Mouse (Mus musculus): ENCODE data around the gene Med21. TPM values are rescaled to one million over a fixed set of nuclear protein-coding genes. Genes with fewer than 3 reads are reported as not detected.

Gene Med21
- polyA plus RNA-seq, 1 experiment from 2014 or later, result 146 TPM

DNA sequence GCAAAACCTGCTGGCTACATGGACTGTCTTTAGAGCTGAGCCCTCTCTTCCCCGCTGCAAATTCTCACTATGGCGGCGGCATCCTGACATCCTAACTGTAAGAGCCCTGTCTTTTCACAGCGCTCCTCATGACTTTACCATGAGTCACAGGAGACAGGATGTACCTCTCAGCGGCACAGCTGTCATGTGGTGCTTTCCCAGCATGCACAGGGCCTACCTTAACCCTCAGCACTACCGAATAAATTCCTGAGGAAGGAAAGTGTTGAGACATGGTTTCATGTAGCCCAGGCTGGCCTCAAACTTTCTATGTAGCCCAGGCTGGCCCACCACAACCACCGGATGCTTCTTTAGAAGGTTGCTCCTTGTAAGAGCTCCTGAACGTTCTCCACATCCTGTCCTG is 26.5 kb upstream of the Med21 start:
- Histone ChIP-seq H3K4me1 (ENCODE audit: control insufficient read depth, insufficient read depth, low read length) (no peaks in the 10 kb centered on the region), H3K4me2 (replicated peaks; ENCODE audit: low read depth, low read length) (no peak overlapping the region), H3K9ac (replicated peaks; ENCODE audit: low read depth, low read length) (no peak overlapping the region), H3K27ac (ENCODE audit: low read length) (no peak overlapping the region), H3K4me3 (ENCODE audit: low read depth, low read length) (no peak overlapping the region), H3K27me3 (ENCODE audit: control insufficient read depth, insufficient read depth, low read length) (no peaks in the 10 kb centered on the region), H3K36me3 (ENCODE audit: control insufficient read depth, insufficient read depth, low read length) (peaks cover 28% of the 10 kb centered on the region), H3K9me3 (ENCODE audit: control insufficient read depth, low read depth, low read length) (no peaks in the 10 kb centered on the region)
- 95% methylated on average over 8 of the region's 8 CpGs for WGBS
- no peak for ATAC-seq (ENCODE audit: insufficient number of reproducible peaks, insufficient read depth, low FRiP score, low read depth)

- Histone ChIP-seq H3K27me3 (ENCODE audit: control insufficient read depth, insufficient read depth, low read length) (no peaks in the 10 kb centered on the region), H3K36me3 (ENCODE audit: control insufficient read depth, insufficient read depth, low read length) (peaks cover 28% of the 10 kb centered on the region), H3K27ac (ENCODE audit: low read length) (no peak overlapping the region), H3K4me3 (ENCODE audit: low read depth, low read length) (no peak overlapping the region), H3K9me3 (ENCODE audit: control insufficient read depth, low read depth, low read length) (no peaks in the 10 kb centered on the region), H3K4me2 (replicated peaks; ENCODE audit: low read depth, low read length) (no peak overlapping the region), H3K4me1 (ENCODE audit: control insufficient read depth, insufficient read depth, low read length) (no peaks in the 10 kb centered on the region), H3K9ac (replicated peaks; ENCODE audit: low read depth, low read length) (no peak overlapping the region)
- ATAC-seq (ENCODE audit: insufficient number of reproducible peaks, insufficient read depth, low FRiP score, low read depth), result no peak
- 86% methylated on average over 2 of the region's 2 CpGs for WGBS
Observed at GRCm38 (mm10) chr6:146616670-146617069, 25.7 kb upstream of the Med21 start.

- H3K27ac ChIP-seq (ENCODE audit: low read length), result no peak overlapping the region
- H3K4me2 ChIP-seq (replicated peaks; ENCODE audit: low read depth, low read length), result no peak overlapping the region
- no peak overlapping the region for H3K9ac ChIP-seq (replicated peaks; ENCODE audit: low read depth, low read length)
- H3K4me1 ChIP-seq (ENCODE audit: control insufficient read depth, insufficient read depth, low read length), result peaks cover 9% of the 10 kb centered on the region; the same call in 1 of the 2 replicates
- no peaks in the 10 kb centered on the region for H3K27me3 ChIP-seq (ENCODE audit: control insufficient read depth, insufficient read depth, low read length)
- no peaks in the 10 kb centered on the region for H3K9me3 ChIP-seq (ENCODE audit: control insufficient read depth, low read depth, low read length)
- H3K36me3 ChIP-seq (ENCODE audit: control insufficient read depth, insufficient read depth, low read length), result no peaks in the 10 kb centered on the region
- H3K4me3 ChIP-seq (ENCODE audit: low read depth, low read length), result no peak overlapping the region
- WGBS, result 62% methylated on average over 3 of the region's 3 CpGs
- ATAC-seq (ENCODE audit: insufficient number of reproducible peaks, insufficient read depth, low FRiP score, low read depth), result no peak
Observed at GRCm38 (mm10) chr6:146628123-146628522, 14.2 kb upstream of the Med21 start.

GRCm38 (mm10) chr6:146629781-146630756 is 12.3 kb upstream of the Med21 start:
- no peak for ATAC-seq (ENCODE audit: insufficient number of reproducible peaks, insufficient read depth, low FRiP score, low read depth)
- Histone ChIP-seq H3K9me3 (ENCODE audit: control insufficient read depth, low read depth, low read length) (no peaks in the 10 kb centered on the region), H3K9ac (replicated peaks; ENCODE audit: low read depth, low read length) (no peak overlapping the region), H3K4me2 (replicated peaks; ENCODE audit: low read depth, low read length) (no peak overlapping the region), H3K27me3 (ENCODE audit: control insufficient read depth, insufficient read depth, low read length) (no peaks in the 10 kb centered on the region), H3K4me3 (ENCODE audit: low read depth, low read length) (no peak overlapping the region), H3K4me1 (ENCODE audit: control insufficient read depth, insufficient read depth, low read length) (peaks cover 11% of the 10 kb centered on the region; the same call in 1 of the 2 replicates), H3K36me3 (ENCODE audit: control insufficient read depth, insufficient read depth, low read length) (no peaks in the 10 kb centered on the region), H3K27ac (ENCODE audit: low read length) (no peak overlapping the region)
- WGBS, result 74% methylated on average over 9 of the region's 9 CpGs

DNA sequence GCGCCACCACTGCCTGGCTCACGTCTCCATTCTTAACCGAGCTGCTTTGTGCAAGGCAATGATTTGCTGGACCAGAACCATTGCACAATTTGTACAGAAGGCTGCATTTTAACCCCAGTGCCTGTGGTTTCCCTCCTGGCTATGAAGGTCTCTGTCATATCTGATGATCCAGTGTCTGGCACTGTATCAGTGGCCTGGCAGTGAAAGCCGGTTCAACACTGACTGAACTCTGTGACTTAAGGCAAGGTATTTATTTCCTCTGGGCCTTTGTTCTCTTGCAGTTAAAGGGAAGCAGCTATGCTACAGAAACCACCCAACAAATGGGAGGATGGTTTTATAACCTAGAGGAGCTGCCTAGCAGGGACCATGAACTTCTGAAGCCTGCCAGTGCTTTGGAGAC is 11.4 kb upstream of the Med21 start:
- no peak for ATAC-seq (ENCODE audit: insufficient number of reproducible peaks, insufficient read depth, low FRiP score, low read depth)
- no peak overlapping the region for H3K27ac ChIP-seq (ENCODE audit: low read length)
- no peaks in the 10 kb centered on the region for H3K9me3 ChIP-seq (ENCODE audit: control insufficient read depth, low read depth, low read length)

DNA sequence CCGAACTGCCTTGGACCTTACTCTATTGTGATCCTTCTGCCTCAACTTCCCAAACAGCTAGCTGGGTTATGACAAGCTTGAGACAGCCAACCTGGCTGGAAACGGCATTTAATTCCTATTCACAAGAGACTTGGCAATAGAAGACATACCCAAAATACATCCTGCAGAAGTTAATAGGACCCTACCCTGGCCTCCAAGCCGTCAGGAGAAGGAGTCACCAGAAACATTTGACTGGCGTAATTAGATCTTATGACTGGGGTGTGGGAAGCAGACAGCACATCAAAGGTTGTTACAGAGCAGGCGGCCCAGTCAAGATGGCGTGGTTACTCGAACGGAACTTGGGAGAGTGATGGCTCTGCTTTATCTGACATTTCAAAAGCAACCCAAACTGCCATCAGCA is 10.5 kb upstream of the Med21 start:
- Histone ChIP-seq H3K9ac (replicated peaks; ENCODE audit: low read depth, low read length) (no peak overlapping the region), H3K27ac (ENCODE audit: low read length) (no peak overlapping the region), H3K4me3 (ENCODE audit: low read depth, low read length) (no peak overlapping the region), H3K4me1 (ENCODE audit: control insufficient read depth, insufficient read depth, low read length) (peaks cover 11% of the 10 kb centered on the region; the same call in 1 of the 2 replicates), H3K9me3 (ENCODE audit: control insufficient read depth, low read depth, low read length) (no peaks in the 10 kb centered on the region), H3K4me2 (replicated peaks; ENCODE audit: low read depth, low read length) (no peak overlapping the region), H3K27me3 (ENCODE audit: control insufficient read depth, insufficient read depth, low read length) (no peaks in the 10 kb centered on the region), H3K36me3 (ENCODE audit: control insufficient read depth, insufficient read depth, low read length) (no peaks in the 10 kb centered on the region)
- no peak for ATAC-seq (ENCODE audit: insufficient number of reproducible peaks, insufficient read depth, low FRiP score, low read depth)
- 74% methylated on average over 8 of the region's 8 CpGs for WGBS

More for the DNA sequence above, 11.4 kb upstream of the Med21 start:
- 89% methylated on average over 4 of the region's 4 CpGs for WGBS
- Histone ChIP-seq H3K36me3 (ENCODE audit: control insufficient read depth, insufficient read depth, low read length) (no peaks in the 10 kb centered on the region), H3K4me1 (ENCODE audit: control insufficient read depth, insufficient read depth, low read length) (peaks cover 11% of the 10 kb centered on the region; the same call in 1 of the 2 replicates), H3K4me2 (replicated peaks; ENCODE audit: low read depth, low read length) (no peak overlapping the region), H3K4me3 (ENCODE audit: low read depth, low read length) (no peak overlapping the region), H3K27me3 (ENCODE audit: control insufficient read depth, insufficient read depth, low read length) (no peaks in the 10 kb centered on the region), H3K9ac (replicated peaks; ENCODE audit: low read depth, low read length) (no peak overlapping the region)

DNA sequence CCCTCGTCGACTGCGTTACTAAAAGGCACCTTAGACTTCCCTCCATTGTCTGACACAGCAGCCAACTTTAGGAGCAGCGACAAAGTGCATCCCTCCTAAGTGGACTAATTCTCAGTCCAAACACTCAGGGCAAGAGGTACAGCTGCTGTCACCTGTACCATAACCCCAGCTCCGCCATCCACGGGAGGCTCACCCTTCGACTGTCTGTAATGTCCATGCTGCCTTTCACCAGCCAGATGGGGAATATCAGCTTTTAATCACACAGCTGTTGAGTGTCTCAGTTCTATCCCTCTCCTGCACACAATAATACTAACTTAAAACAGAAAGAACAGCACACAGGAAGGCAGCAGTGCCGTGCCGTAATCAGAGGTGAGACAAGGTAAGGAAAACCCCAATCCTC is 9.9 kb upstream of the Med21 start:
- Histone ChIP-seq H3K4me3 (ENCODE audit: low read depth, low read length) (no peak overlapping the region), H3K4me2 (replicated peaks; ENCODE audit: low read depth, low read length) (peak overlapping the region; percentile 70; the same call in 1 of the 2 replicates), H3K4me1 (ENCODE audit: control insufficient read depth, insufficient read depth, low read length) (peaks cover 11% of the 10 kb centered on the region; the same call in 1 of the 2 replicates), H3K27ac (ENCODE audit: low read length) (no peak overlapping the region), H3K36me3 (ENCODE audit: control insufficient read depth, insufficient read depth, low read length) (no peaks in the 10 kb centered on the region), H3K27me3 (ENCODE audit: control insufficient read depth, insufficient read depth, low read length) (no peaks in the 10 kb centered on the region), H3K9me3 (ENCODE audit: control insufficient read depth, low read depth, low read length) (no peaks in the 10 kb centered on the region), H3K9ac (replicated peaks; ENCODE audit: low read depth, low read length) (no peak overlapping the region)
- no peak for ATAC-seq (ENCODE audit: insufficient number of reproducible peaks, insufficient read depth, low FRiP score, low read depth)
- 47% methylated on average over 9 of the region's 9 CpGs for WGBS

DNA sequence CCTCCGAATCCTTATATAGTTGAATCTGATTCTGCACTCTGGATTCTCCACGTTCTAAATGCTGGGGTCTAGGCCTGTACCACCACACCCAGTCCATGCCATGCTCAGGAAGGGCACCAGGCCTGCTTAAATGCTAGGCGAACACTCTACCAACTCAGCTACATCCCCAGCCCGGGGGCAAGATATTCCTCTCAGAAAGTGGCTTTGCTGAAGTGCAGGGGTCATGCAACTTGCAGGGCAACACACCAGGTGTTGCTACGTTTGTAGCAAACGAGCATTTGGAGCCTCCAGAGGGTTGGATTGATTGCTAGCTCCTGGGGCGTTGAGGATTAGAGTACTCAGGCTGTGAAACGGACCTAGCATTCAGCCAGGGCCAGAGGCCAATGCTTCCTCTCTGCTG is 9.2 kb upstream of the Med21 start:
- Histone ChIP-seq H3K27me3 (ENCODE audit: control insufficient read depth, insufficient read depth, low read length) (no peaks in the 10 kb centered on the region), H3K9ac (replicated peaks; ENCODE audit: low read depth, low read length) (no peak overlapping the region)
- 46% methylated on average over 8 of the region's 8 CpGs for WGBS

More for the DNA sequence above, 9.2 kb upstream of the Med21 start:
- H3K9me3 ChIP-seq (ENCODE audit: control insufficient read depth, low read depth, low read length), result no peaks in the 10 kb centered on the region
- H3K4me3 ChIP-seq (ENCODE audit: low read depth, low read length), result no peak overlapping the region; the same call in 1 of the 2 replicates
- H3K27ac ChIP-seq (ENCODE audit: low read length), result no peak overlapping the region
- H3K4me1 ChIP-seq (ENCODE audit: control insufficient read depth, insufficient read depth, low read length), result peaks cover 11% of the 10 kb centered on the region; the same call in 1 of the 2 replicates
- ATAC-seq (ENCODE audit: insufficient number of reproducible peaks, insufficient read depth, low FRiP score, low read depth), result no peak
- H3K36me3 ChIP-seq (ENCODE audit: control insufficient read depth, insufficient read depth, low read length), result no peaks in the 10 kb centered on the region
- peak overlapping the region; percentile 70 for H3K4me2 ChIP-seq (replicated peaks; ENCODE audit: low read depth, low read length)

Data from stomach, embryonic 14.5 days (tissue).